10 mouse cellular contexts compared by ENCODE assay signal in the genomic region with DNA sequence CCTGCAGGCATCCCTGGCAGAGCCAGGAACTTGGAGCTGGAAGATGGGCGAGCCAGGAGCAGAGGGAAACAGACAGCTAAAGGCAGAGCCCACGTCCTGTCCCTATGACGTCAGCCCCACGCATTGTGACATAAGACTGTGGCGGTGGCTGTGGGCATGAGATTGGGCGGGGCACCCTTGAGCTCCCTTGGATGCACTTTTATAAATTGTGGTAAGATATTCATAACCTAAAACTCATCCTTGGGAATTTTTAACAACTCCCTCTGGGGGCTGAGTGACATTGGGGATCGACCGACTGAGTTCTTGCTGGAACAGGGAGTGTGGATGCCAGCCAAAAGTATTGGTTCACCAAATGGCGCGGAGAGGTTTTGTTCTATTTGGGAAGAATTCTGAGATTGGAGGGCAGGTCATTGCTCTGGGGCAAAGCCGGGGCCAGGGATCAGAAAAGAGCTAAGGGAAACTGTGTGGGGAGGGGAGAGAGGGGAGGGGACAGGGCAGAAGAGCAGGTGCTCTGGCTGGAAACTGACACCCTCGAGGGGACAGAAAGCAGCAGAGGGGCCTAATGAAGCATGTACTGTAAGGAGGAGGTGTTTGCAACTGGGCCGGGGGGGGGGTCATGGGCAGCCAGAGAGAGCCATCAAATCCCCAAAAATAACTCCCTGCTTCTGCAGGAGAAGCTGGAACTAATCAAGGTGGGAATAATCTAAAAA. TPM values are rescaled to one million over a fixed set of nuclear protein-coding genes. Genes with fewer than 3 reads are reported as not detected.
DNase-seq lines count a peak whose midpoint lies in the region; TF ChIP-seq lines count a peak whose summit lies in the region.
"Had no signal": no experiment of that assay in that cellular context is flagged by ENCODE, and none has a peak within 500 bp of the region (broad histone marks: within the 10 kb centered on the region; RNA-seq: fewer than 3 reads in every experiment).

No protein-coding gene starts in this region.

- H3K36me3 ChIP-seq in testis, adult 2 months (ENCODE audit: control insufficient read depth, insufficient read depth, low read length): no peaks in the 10 kb centered on the region

- TF ChIP-seq CTCF in gastrocnemius, adult 2 months (IDR thresholded peaks at IDR 0.05): no peak
- no peak for TF ChIP-seq CTCF in testis, adult 2 months (IDR thresholded peaks at IDR 0.05; ENCODE audit: control insufficient read depth, insufficient read depth, insufficient replicate concordance, low read depth, low read length)

- H3K4me1 ChIP-seq in testis, adult 2 months (ENCODE audit: control insufficient read depth, insufficient read depth, low read length): peaks cover 2% of the 10 kb centered on the region; the same call in 1 of the 2 replicates

- peak; percentile 35 for DNase-seq in gastrocnemius, adult 2 months
- no peak for DNase-seq in gastrocnemius, adult 18-20 months (ENCODE audit: low spot score)
- no peak for DNase-seq in testis, postnatal 14 days (ENCODE audit: low spot score)
- DNase-seq in left cerebral cortex, postnatal 14 days (ENCODE audit: low spot score in 2 of 2): peak; percentile 65 to 66
- no peak for DNase-seq in heart, postnatal 14 days
- DNase-seq in ovary, adult 18-20 months (ENCODE audit: low spot score): no peak
- no peak for DNase-seq in layer of hippocampus, adult 11-12 months (ENCODE audit: low spot score)
- DNase-seq: heart, adult 2 months; kidney, adult 2 months had no signal

- TF ChIP-seq POLR2A in testis, adult 2 months (IDR thresholded peaks at IDR 0.05; ENCODE audit: control insufficient read depth, low read depth, low read length): peak; percentile 79; the same call in 1 of the 2 replicates

- intact Hi-C loops in gastrocnemius, adult 2 months (cut with DNase I): no loop called here
- intact Hi-C loops in left cerebral cortex, postnatal 14 days (cut with DNase I): no loop called here
- intact Hi-C loops in heart, postnatal 14 days (cut with DNase I): no loop called here

- no peak overlapping the region for H3K4me3 ChIP-seq in gastrocnemius, adult 2 months
- H3K4me3 ChIP-seq in testis, adult 2 months (ENCODE audit: control insufficient read depth, low read depth, low read length): peak overlapping the region; percentile 84
- H3K4me3 ChIP-seq: heart, adult 2 months had no signal

- H3K27ac ChIP-seq in gastrocnemius, adult 2 months: no peak overlapping the region
- H3K27ac ChIP-seq in testis, adult 2 months (ENCODE audit: control insufficient read depth, insufficient read depth, low read depth, low read length): peak overlapping the region; percentile 85
- H3K27ac ChIP-seq: heart, adult 2 months had no signal

- no peaks in the 10 kb centered on the region for H3K27me3 ChIP-seq in testis, adult 2 months (ENCODE audit: control insufficient read depth, insufficient read depth, low read length)

RNA-seq across cellular contexts. Expression of a gene that starts 14.6 kb away (rescaled TPM):
- 10 to 100 TPM; 27.8 to 51.7 TPM for total RNA-seq in gastrocnemius, adult 2 months (2021)
- total RNA-seq in gastrocnemius, adult 18-20 months (2021): 10 to 100 TPM; 34.9 to 39.3 TPM
- polyA plus RNA-seq in testis, adult 2 months (2012; rRNA removed): 15.5 and 16.2 TPM in 2 replicates
- 10 to 100 TPM; 59.5 to 75.8 TPM for total RNA-seq in left cerebral cortex, postnatal 14 days (2021)
- 10 to 100 TPM; 27.6 to 29.8 TPM for total RNA-seq in heart, postnatal 14 days (2021)

RNA-seq across cellular contexts. Expression of a gene that starts 26.9 kb away (rescaled TPM):
- total RNA-seq in gastrocnemius, adult 2 months (2021): 1 to 10 TPM in 1 of 2 experiments, under 1 TPM in 1; 0.79 to 1.5 TPM
- total RNA-seq in gastrocnemius, adult 18-20 months (2021): 1 to 10 TPM in 1 of 2 experiments, under 1 TPM in 1; 0.50 to 1.2 TPM
- 7.2 and 9.1 TPM in 2 replicates for polyA plus RNA-seq in testis, adult 2 months (2012; rRNA removed)
- 100 to 1,000 TPM; 179 to 209 TPM for total RNA-seq in left cerebral cortex, postnatal 14 days (2021)
- total RNA-seq in heart, postnatal 14 days (2021): 1 to 10 TPM; 3.5 to 4.0 TPM

RNA-seq across cellular contexts. Expression of a gene that starts 51.6 kb away (rescaled TPM):
- 100 to 1,000 TPM; 269 to 274 TPM for total RNA-seq in gastrocnemius, adult 2 months (2021)
- 100 to 1,000 TPM; 275 to 312 TPM for total RNA-seq in gastrocnemius, adult 18-20 months (2021)
- 240 and 247 TPM in 2 replicates for polyA plus RNA-seq in testis, adult 2 months (2012; rRNA removed)
- 100 to 1,000 TPM; 244 to 283 TPM for total RNA-seq in left cerebral cortex, postnatal 14 days (2021)
- 100 to 1,000 TPM; 389 to 391 TPM for total RNA-seq in heart, postnatal 14 days (2021)

RNA-seq across cellular contexts. Expression of a gene that starts 58.4 kb away (rescaled TPM):
- 100 to 1,000 TPM in 1 of 2 experiments, 10 to 100 TPM in 1; 63.8 to 112 TPM for total RNA-seq in gastrocnemius, adult 2 months (2021)
- total RNA-seq in gastrocnemius, adult 18-20 months (2021): 10 to 100 TPM; 81.3 to 91.7 TPM
- 12.2 and 14.0 TPM in 2 replicates for polyA plus RNA-seq in testis, adult 2 months (2012; rRNA removed)
- total RNA-seq in left cerebral cortex, postnatal 14 days (2021): 10 to 100 TPM; 38.2 to 38.8 TPM
- 100 to 1,000 TPM; 143 to 157 TPM for total RNA-seq in heart, postnatal 14 days (2021)

Comparison
In these comparisons a context has a peak if more than half of its experiments do, and no peak if none do; other contexts are left out.
1. DNase-seq: peak in gastrocnemius, adult 2 months (single experiment) and left cerebral cortex, postnatal 14 days (2 of 2); none in gastrocnemius, adult 18-20 months (single experiment), testis, postnatal 14 days (single experiment), heart, postnatal 14 days (0 of 2), ovary, adult 18-20 months (single experiment) and layer of hippocampus, adult 11-12 months (single experiment).
2. RNA of a gene that starts 26.9 kb away (total RNA-seq): 179 to 209 TPM in left cerebral cortex, postnatal 14 days; 3.5 to 4.0 TPM in heart, postnatal 14 days, 0.79 to 1.5 TPM in gastrocnemius, adult 2 months and 0.50 to 1.2 TPM in gastrocnemius, adult 18-20 months; every median in the first group is over 10 times any median in the second.